Mouse (Mus musculus) thymus, adult 2 months (tissue): Measurements from ENCODE around the gene Ermp1.

Experiments
- CTCF ChIP-seq: fragments of 200-500 bp; IDR thresholded peaks from 2 replicates; pipeline ENCODE4 v1.5.1; 2012; ENCODE audit warnings: mild to moderate bottlenecking, control low read depth, low read length, moderate library complexity, borderline replicate concordance; ENCODE audit not compliant: control insufficient read depth, poor library complexity, insufficient read depth; ENCODE audit errors: extremely low read depth
- POLR2A ChIP-seq: fragments of 200-500 bp; IDR thresholded peaks from 2 replicates; pipeline ENCODE4 v1.6.1; 2012; ENCODE audit warnings: mild to moderate bottlenecking, low read length, control low read depth, moderate library complexity; ENCODE audit not compliant: control insufficient read depth, poor library complexity, insufficient read depth; ENCODE audit errors: extremely low read depth

GRCm38 (mm10) chr19:29656620-29657019 is 8.4 kb upstream of the Ermp1 start:
- no peak for TF ChIP-seq CTCF
- TF ChIP-seq POLR2A: no peak
